In genomic region chr6:89084437-89084836, GRCm38 (mm10) we compare ENCODE assay signal across 16 mouse cellular contexts.
A peak's percentile ranks its signal among the peaks of the same experiment; 100 is the strongest.
DNase-seq lines count a peak whose midpoint lies in the region; ATAC-seq and TF ChIP-seq lines count a peak whose summit lies in the region.
"Had no signal": no experiment of that assay in that cellular context is flagged by ENCODE, and none has a peak within 500 bp of the region (broad histone marks: within the 10 kb centered on the region; RNA-seq: fewer than 3 reads in every experiment).

No protein-coding gene starts in this region.

- DNase-seq in layer of hippocampus, adult 2 months (ENCODE audit: low spot score in 2 of 2) = no peak
- no peak for DNase-seq in layer of hippocampus, postnatal 25 days (ENCODE audit: extremely low spot score in 1 of 2, low spot score in 1 of 2)
- DNase-seq in thymus, postnatal 14 days = peak; percentile 22
- no peak for DNase-seq in thymus, adult 18-20 months
- no peak for DNase-seq in G1E (ENCODE audit: low spot score)
- no peak for DNase-seq in stomach, postnatal 0 days (ENCODE audit: low spot score)
- DNase-seq in adrenal gland, adult 2 months = no peak
- DNase-seq: cerebellum, postnatal 10 days; gastrocnemius, postnatal 25 days; kidney, adult 18-20 months; liver, embryonic 13.5 days had no signal

- no peak for ATAC-seq in G1E (ENCODE audit: extremely low read depth, insufficient number of reproducible peaks, low FRiP score, poor library complexity, severe bottlenecking)
- no peak for ATAC-seq in stomach, postnatal 0 days (ENCODE audit: low FRiP score, low TSS enrichment)
- ATAC-seq: midbrain, embryonic 15.5 days had no signal

- 94% methylated on average over 3 of the region's 3 CpGs for WGBS in stomach, postnatal 0 days

- peaks cover under 1% of the 10 kb centered on the region; the same call in 1 of the 2 replicates for H3K9me3 ChIP-seq in G1E (replicated peaks)
- H3K9me3 ChIP-seq in stomach, postnatal 0 days (ENCODE audit: control insufficient read depth, low read length) = no peaks in the 10 kb centered on the region
- H3K9me3 ChIP-seq: embryonic facial prominence, embryonic 10.5 days; liver, embryonic 13.5 days; midbrain, embryonic 15.5 days had no signal

- peaks cover 5% of the 10 kb centered on the region; the same call in 1 of the 2 replicates for H3K27me3 ChIP-seq in G1E (ENCODE audit: insufficient read depth, low read length)
- no peaks in the 10 kb centered on the region for H3K27me3 ChIP-seq in stomach, postnatal 0 days (ENCODE audit: control insufficient read depth, insufficient read depth, low read length)
- H3K27me3 ChIP-seq: heart, embryonic 12.5 days; liver, embryonic 13.5 days; midbrain, embryonic 15.5 days; neural tube, embryonic 13.5 days had no signal

- no peak for TF ChIP-seq EP300 in stomach, postnatal 0 days (optimal IDR thresholded peaks at IDR 0.05)

- peak; percentile 58 for TF ChIP-seq CTCF in layer of hippocampus, adult 2 months (conservative IDR thresholded peaks at IDR 0.05)
- 0 out of 2 replicates have a peak, but pooled peaks have one; percentile 16 for TF ChIP-seq CTCF in G1E (IDR thresholded peaks at IDR 0.05; ENCODE audit: low read depth, low read length)
- TF ChIP-seq CTCF in stomach, postnatal 0 days (IDR thresholded peaks at IDR 0.05; ENCODE audit: low read depth) = peak; percentile 31; the same call in 1 of the 2 replicates

- no peak overlapping the region for H3K9ac ChIP-seq in stomach, postnatal 0 days (ENCODE audit: low read length)
- H3K9ac ChIP-seq: heart, embryonic 12.5 days; liver, embryonic 13.5 days; midbrain, embryonic 15.5 days; neural tube, embryonic 13.5 days had no signal

- no peaks in the 10 kb centered on the region for H3K4me1 ChIP-seq in G1E (ENCODE audit: insufficient read depth, low read depth, low read length)
- H3K4me1 ChIP-seq in stomach, postnatal 0 days (replicated peaks; ENCODE audit: control insufficient read depth, insufficient read depth) = no peaks in the 10 kb centered on the region
- H3K4me1 ChIP-seq: heart, embryonic 12.5 days; liver, embryonic 13.5 days; midbrain, embryonic 15.5 days; neural tube, embryonic 13.5 days had no signal

- no peak overlapping the region for H3K27ac ChIP-seq in layer of hippocampus, adult 2 months
- no peak overlapping the region for H3K27ac ChIP-seq in stomach, postnatal 0 days (replicated peaks)
- H3K27ac ChIP-seq: embryonic facial prominence, embryonic 10.5 days; hindbrain, embryonic 10.5 days; liver, embryonic 13.5 days; midbrain, embryonic 15.5 days; neural tube, embryonic 13.5 days had no signal

- H3K4me2 ChIP-seq in stomach, postnatal 0 days (replicated peaks; ENCODE audit: low read depth) = no peak overlapping the region
- H3K4me2 ChIP-seq: heart, embryonic 12.5 days; liver, embryonic 13.5 days; midbrain, embryonic 15.5 days; neural tube, embryonic 13.5 days had no signal

- H3K4me3 ChIP-seq in layer of hippocampus, adult 2 months = no peak overlapping the region
- no peak overlapping the region for H3K4me3 ChIP-seq in G1E (ENCODE audit: low read depth, low read length)
- no peak overlapping the region for H3K4me3 ChIP-seq in stomach, postnatal 0 days (ENCODE audit: low read depth, low read length)
- H3K4me3 ChIP-seq: embryonic facial prominence, embryonic 10.5 days; heart, embryonic 12.5 days; hindbrain, embryonic 10.5 days; liver, embryonic 13.5 days; midbrain, embryonic 15.5 days; neural tube, embryonic 13.5 days had no signal

- no peaks in the 10 kb centered on the region for H3K36me3 ChIP-seq in G1E (replicated peaks)
- H3K36me3 ChIP-seq in stomach, postnatal 0 days (ENCODE audit: control insufficient read depth, insufficient read depth, low read length) = no peaks in the 10 kb centered on the region
- H3K36me3 ChIP-seq: embryonic facial prominence, embryonic 10.5 days; heart, embryonic 12.5 days; hindbrain, embryonic 10.5 days; liver, embryonic 13.5 days; midbrain, embryonic 15.5 days; neural tube, embryonic 13.5 days had no signal
